Mouse (Mus musculus) heart, postnatal 0 days (tissue): Measurements from ENCODE around the gene Cnst.

Source experiments
- CTCF ChIP-seq: IDR thresholded peaks from 2 replicates; pipeline ENCODE4 v1.5.1; 2016; ENCODE audit warnings: antibody characterized with exemption, control low read depth, low read depth
- EP300 ChIP-seq: IDR thresholded peaks from 2 replicates; pipeline ENCODE4 v1.6.1; 2016; ENCODE audit warnings: antibody characterized with exemption, low read depth

DNA sequence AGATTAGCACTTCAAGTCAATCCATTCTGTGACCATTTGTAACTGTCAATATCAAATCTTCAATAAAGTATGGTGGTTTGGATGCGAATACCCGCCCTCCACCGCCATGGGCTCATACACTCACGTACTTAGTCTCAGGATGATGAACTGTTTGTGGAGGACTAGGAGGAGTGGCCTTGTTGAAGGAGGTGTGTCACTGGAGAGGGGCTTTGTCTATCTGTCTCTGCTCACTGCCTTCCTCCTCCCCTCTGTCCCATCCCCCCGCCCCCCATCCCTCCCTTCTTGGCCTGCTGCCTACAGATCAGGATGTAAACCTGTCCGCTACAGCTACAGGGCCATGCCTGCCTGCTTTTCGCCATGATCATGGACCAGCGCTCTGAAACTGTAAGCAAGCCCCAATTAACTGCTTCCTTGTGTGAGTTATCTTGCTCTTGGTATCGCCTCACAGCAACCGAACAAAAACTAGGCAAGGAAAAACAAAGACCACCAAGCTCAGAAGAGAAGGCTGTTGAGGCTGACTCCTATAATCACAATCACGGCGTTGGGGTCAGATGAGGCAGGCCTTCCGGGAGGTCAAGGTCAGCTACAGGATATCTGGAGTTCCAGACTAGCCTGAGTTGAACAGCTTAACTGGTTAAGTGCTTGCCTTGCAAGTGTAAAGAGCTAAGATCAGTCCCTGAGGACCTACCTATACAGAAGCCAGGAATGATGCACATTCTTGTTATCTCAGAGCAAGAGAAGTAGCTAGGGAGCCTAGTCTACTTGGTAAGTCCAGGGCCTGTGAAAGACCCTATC is 35.4 kb upstream of the Cnst start:
- TF ChIP-seq CTCF (no peak), EP300 (no peak)
